Mouse (Mus musculus): ENCODE data around the gene Dlgap4.

Gene Dlgap4

DNA sequence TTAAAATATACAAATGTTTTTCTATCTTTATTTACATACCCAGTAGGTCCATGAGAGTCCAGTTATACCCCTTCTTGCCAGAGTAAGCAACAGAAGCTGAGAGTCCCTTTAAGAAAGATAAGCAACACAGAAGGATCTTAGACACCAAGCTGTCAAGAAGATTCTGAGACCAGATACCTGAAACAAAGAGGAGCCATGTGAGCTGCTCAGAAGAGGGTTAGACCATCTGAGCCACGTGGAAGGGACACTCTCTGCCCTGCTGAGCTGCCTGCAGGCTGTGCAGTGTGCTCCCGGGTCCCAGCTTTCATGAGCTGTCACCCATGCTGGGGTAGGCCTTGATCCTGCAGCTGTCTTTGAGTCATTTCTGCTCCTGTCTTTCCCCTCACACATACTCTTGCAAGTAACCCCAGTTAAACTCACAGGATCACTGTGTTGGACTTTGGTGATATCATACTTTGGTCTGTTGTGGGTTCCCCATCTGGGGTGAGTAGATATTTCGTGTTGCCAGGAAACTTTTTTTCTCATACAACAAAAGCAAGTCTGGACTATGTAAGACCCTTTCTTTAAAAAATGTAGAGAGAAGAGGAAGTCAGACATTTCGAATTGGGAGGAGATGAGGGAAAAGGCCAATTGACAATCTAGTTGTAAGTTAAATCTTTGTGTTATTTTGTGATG lies 190.3 kb downstream of the Dlgap4 start:
- DNase-seq (ENCODE audit: low read depth): no peak

DNA sequence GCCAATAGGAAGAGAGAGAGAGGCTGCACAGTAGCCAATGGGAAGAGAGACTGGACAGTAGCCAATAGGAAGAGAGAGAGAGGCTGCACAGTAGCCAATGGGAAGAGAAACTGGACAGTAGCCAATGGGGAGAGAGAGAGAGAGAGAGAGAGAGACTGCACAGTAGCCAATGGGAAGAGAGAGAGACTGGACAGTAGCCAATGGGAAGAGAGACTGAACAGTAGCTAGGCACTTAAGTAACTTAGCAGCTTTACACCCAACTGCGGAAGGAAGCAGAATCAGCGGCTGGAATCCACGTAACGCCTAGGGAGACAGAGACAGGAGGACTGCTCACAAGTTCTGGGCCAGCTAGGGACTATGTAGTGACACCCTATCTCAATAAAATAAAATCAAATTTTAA lies 191.1 kb downstream of the Dlgap4 start:
- DNase-seq (ENCODE audit: low read depth): no peak

DNA sequence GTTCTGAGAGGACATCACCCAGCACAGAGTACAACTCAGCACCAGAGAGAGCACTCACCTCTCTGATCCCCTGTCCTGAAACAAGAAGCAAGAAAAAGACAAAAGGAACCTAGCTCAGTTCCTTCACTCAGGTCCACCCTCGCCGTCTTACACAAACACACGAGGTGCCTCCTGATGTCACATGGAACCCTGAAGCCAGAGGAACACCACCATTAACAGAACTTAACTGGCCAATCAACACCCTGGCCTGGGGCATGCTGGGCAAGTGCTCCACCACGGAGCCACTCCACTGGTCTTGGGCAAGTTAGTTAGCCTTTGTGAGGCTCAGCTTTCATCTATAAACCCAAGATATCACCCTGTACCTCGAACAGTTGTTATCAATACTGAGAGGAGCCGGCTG lies 193.4 kb downstream of the Dlgap4 start:
- no peak for DNase-seq (ENCODE audit: low read depth)

GRCm38 (mm10) chr2:156809579-156809978 lies 196.1 kb downstream of the Dlgap4 start:
- DNase-seq (ENCODE audit: low read depth): peak; percentile 42

- no peak for DNase-seq (ENCODE audit: low read depth)
These were observed 197.2 kb downstream of the Dlgap4 start for GRCm38 (mm10) chr2:156810716-156811115.

- DNase-seq (ENCODE audit: low read depth): no peak
These were observed 198.1 kb downstream of the Dlgap4 start for GRCm38 (mm10) chr2:156811556-156811955.
